Mouse (Mus musculus) hindbrain, embryonic 14.5 days (tissue): ENCODE results near the gene Miga2. TPM values are rescaled to one million over a fixed set of nuclear protein-coding genes. Genes with fewer than 3 reads are reported as not detected.

Source experiments
- ATAC-seq: fragments of 200-750 bp; cut with Nextera tagmentation; 2 replicates; pipeline ENCODE4 v1.8.0; 2017; ENCODE audit warnings: moderate number of reproducible peaks, mild to moderate bottlenecking, moderate TSS enrichment, moderate library complexity; ENCODE audit not compliant: low FRiP score
- DNase-seq: peaks from one replicate; pipeline ENCODE4 v3.0.0-alpha.2; 2015; ENCODE audit warnings: low spot score
- H3K27ac ChIP-seq: fragments of 300-500 bp; sonication (generic); 2 replicates; pipeline ENCODE4 v1.5.1; 2014; ENCODE audit warnings: mild to moderate bottlenecking, moderate library complexity
- H3K27me3 ChIP-seq: fragments of 300-500 bp; sonication (generic); 2 replicates; pipeline ENCODE4 v1.6.1; 2014; ENCODE audit warnings: mild to moderate bottlenecking, low read length, mixed read lengths; ENCODE audit not compliant: control insufficient read depth, insufficient read depth
- H3K36me3 ChIP-seq: fragments of 300-500 bp; sonication (generic); replicated peaks from 2 replicates; pipeline ENCODE4 v1.6.1; 2014; ENCODE audit not compliant: control insufficient read depth, insufficient read depth
- H3K4me1 ChIP-seq: fragments of 300-500 bp; sonication (generic); replicated peaks from 2 replicates; pipeline ENCODE4 v1.6.1; 2014; ENCODE audit warnings: antibody characterized with exemption, low read length, mixed read lengths; ENCODE audit not compliant: control insufficient read depth, insufficient read depth
- H3K4me2 ChIP-seq: fragments of 300-500 bp; sonication (generic); replicated peaks from 2 replicates; pipeline ENCODE4 v1.6.1; 2014; ENCODE audit warnings: mild to moderate bottlenecking, moderate library complexity
- H3K4me3 ChIP-seq: fragments of 300-500 bp; sonication (generic); replicated peaks from 2 replicates; pipeline ENCODE4 v1.5.1; 2014; ENCODE audit warnings: mild to moderate bottlenecking, low read length
- H3K9ac ChIP-seq: fragments of 300-500 bp; sonication (generic); 2 replicates; pipeline ENCODE4 v1.6.1; 2014
- H3K9me3 ChIP-seq: fragments of 300-500 bp; sonication (generic); 2 replicates; pipeline ENCODE4 v1.6.1; 2016; ENCODE audit warnings: low read length; ENCODE audit not compliant: control insufficient read depth
- WGBS: fragments of 180-500 bp; shearing (Covaris S2); extraction: QIAGEN DNeasy Blood & Tissue Kit; methylation state at CpG from one replicate; pipeline ENCODE4 v1.1.7; 2014; 5-methylcytosine and 5-hydroxymethylcytosine counted together
- polyA plus RNA-seq: library from polyadenylated mRNA; unstranded; fragments of >200 nt; fragmentation: Nextera tagmentation; extraction: Ambion mirVana; gene quantifications from 2 replicates; pipeline ENCODE4 v1.2.1, GENCODE M21; 2014

Miga2 gene
- 27.3 and 32.3 TPM in 2 replicates for polyA plus RNA-seq

GRCm38 (mm10) chr2:30363773-30364650, at the start of gene Miga2:
Gene Miga2, plus strand, starts transcription at chr2:30364233.
- ATAC-seq, result peak; percentile 98
- no peaks in the 10 kb centered on the region for H3K9me3 ChIP-seq
- H3K27ac ChIP-seq, result peak within 1 kb of the TSS; percentile 75
- 0% methylated on average over 54 of the region's 54 CpGs for WGBS
- H3K4me3 ChIP-seq, result peak within 1 kb of the TSS; percentile 73
- peak; percentile 98 for DNase-seq
- peak within 1 kb of the TSS; percentile 84 for H3K9ac ChIP-seq
- peaks cover 14% of the 10 kb centered on the region for H3K4me1 ChIP-seq
- no peaks in the 10 kb centered on the region for H3K27me3 ChIP-seq
- H3K36me3 ChIP-seq, result peaks cover 24% of the 10 kb centered on the region
- H3K4me2 ChIP-seq, result peak within 1 kb of the TSS; percentile 89

DNA sequence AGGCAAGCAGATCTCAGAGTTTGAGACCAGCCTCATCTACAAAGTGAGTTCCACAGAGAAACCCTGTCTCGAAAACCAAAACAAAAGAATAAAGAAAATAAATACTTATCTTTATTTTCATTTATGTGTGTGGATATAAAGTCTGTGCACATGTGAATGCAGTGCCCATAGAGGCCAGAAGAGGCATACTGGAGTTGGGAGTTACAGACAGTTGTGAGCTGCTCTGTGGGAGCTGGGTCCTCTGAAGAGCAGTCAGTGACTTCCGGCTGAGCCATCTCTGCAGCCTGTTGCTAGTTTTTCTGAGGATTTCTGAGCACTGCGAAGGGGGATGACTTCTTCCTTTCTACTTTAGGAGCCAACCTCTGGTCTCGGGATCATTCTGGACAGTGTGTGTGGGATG, 47.9 kb upstream of the Miga2 start:
- Histone ChIP-seq H3K4me1 (no peaks in the 10 kb centered on the region), H3K4me2 (no peak overlapping the region), H3K4me3 (no peak overlapping the region), H3K9me3 (no peaks in the 10 kb centered on the region), H3K27ac (no peak overlapping the region), H3K9ac (no peak overlapping the region), H3K27me3 (no peaks in the 10 kb centered on the region), H3K36me3 (peaks cover 96% of the 10 kb centered on the region)
- ATAC-seq (no peak), DNase-seq (no peak)
- WGBS, result 92% methylated on average over 4 of the region's 4 CpGs

GRCm38 (mm10) chr2:30316955-30317354, 47.1 kb upstream of the Miga2 start:
- WGBS, result 98% methylated on average over 5 of the region's 5 CpGs
- H3K27me3 ChIP-seq, result no peaks in the 10 kb centered on the region
- no peaks in the 10 kb centered on the region for H3K9me3 ChIP-seq
- ATAC-seq, result no peak
- no peak overlapping the region for H3K27ac ChIP-seq
- no peak overlapping the region for H3K9ac ChIP-seq
- no peak overlapping the region for H3K4me3 ChIP-seq
- H3K4me2 ChIP-seq, result no peak overlapping the region
- H3K36me3 ChIP-seq, result peaks cover 97% of the 10 kb centered on the region
- H3K4me1 ChIP-seq, result no peaks in the 10 kb centered on the region
- no peak for DNase-seq

GRCm38 (mm10) chr2:30319260-30319659, 44.8 kb upstream of the Miga2 start:
- WGBS, result 95% methylated on average over 4 of the region's 4 CpGs
- DNase-seq (no peak), ATAC-seq (no peak)
- Histone ChIP-seq H3K36me3 (peaks cover 97% of the 10 kb centered on the region), H3K9ac (no peak overlapping the region), H3K4me3 (no peak overlapping the region), H3K4me1 (no peaks in the 10 kb centered on the region), H3K4me2 (no peak overlapping the region), H3K9me3 (no peaks in the 10 kb centered on the region), H3K27ac (no peak overlapping the region), H3K27me3 (no peaks in the 10 kb centered on the region)

DNA sequence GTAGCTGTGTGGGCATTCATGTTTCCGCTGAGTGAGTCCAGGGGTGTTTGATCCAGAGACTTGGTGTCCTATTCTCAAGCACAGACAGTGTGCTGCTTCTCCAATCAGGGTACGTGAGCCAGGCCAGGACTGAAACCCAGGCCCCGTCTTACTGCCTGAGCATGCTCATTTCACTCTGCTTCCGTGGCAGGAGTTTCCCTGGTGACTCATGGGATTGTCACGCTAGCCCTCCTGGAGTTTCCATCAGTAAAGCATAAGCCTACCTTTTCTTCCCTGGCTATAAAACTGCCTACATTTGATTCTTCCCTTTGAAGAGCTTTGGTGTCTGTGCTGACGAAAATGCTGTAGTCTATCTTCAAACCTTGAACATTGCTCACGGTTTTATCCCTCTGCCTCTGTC, 40.9 kb upstream of the Miga2 start:
- no peak for DNase-seq
- 90% methylated on average over 7 of the region's 7 CpGs for WGBS

DNA sequence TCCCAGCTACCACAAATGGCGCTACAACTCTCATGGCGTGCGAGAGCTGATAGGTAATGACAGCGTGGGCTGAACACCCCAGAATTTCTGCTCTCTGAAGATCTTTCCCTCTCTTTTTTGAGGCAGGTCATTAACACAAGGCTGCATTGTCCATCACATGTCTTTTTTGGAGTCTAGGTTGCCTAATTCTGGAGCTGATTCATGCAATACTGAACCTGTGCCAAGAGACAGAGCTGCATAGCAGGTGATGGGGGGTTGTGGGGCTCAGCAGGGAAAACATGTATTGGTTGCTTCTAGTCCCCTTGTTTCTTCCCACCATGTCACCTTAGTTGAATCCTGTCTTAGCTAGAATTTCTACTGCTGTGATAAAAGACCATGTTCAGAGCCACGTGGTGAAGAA, 38.7 kb upstream of the Miga2 start:
- H3K27me3 ChIP-seq, result no peaks in the 10 kb centered on the region
- H3K27ac ChIP-seq, result no peak overlapping the region
- ATAC-seq (no peak), DNase-seq (no peak)
- 94% methylated on average over 5 of the region's 5 CpGs for WGBS
- H3K9me3 ChIP-seq, result no peaks in the 10 kb centered on the region
- no peak overlapping the region for H3K9ac ChIP-seq
- no peak overlapping the region for H3K4me2 ChIP-seq
- H3K4me1 ChIP-seq, result no peaks in the 10 kb centered on the region
- H3K4me3 ChIP-seq, result no peak overlapping the region
- H3K36me3 ChIP-seq, result peaks cover 99% of the 10 kb centered on the region

More for the DNA sequence above, 40.9 kb upstream of the Miga2 start:
- no peaks in the 10 kb centered on the region for H3K4me1 ChIP-seq
- no peaks in the 10 kb centered on the region for H3K27me3 ChIP-seq
- no peaks in the 10 kb centered on the region for H3K9me3 ChIP-seq
- H3K4me2 ChIP-seq, result no peak overlapping the region
- H3K4me3 ChIP-seq, result no peak overlapping the region
- no peak for ATAC-seq
- no peak overlapping the region for H3K27ac ChIP-seq
- H3K36me3 ChIP-seq, result peaks cover 97% of the 10 kb centered on the region
- no peak overlapping the region for H3K9ac ChIP-seq

DNA sequence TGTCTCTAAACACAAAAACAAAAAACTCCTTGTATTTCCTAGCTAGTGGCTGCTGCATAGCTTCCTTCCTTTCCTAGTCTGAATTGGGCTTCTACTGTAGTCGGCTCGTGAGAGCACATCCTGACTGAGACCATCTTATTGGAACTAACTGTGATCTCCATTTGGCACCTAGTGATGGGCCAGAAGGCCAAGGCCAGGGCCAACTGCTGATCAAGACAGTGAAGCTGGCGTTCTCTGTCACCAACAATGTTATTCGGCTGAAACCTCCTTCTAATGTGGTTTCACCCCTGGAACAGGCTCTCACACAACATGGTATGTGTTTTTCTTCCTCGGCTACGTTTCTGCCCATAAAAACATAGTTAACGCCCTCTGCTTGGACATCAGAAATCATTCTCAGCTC, 36.8 kb upstream of the Miga2 start:
- Histone ChIP-seq H3K27me3 (no peaks in the 10 kb centered on the region), H3K9ac (no peak overlapping the region), H3K9me3 (no peaks in the 10 kb centered on the region), H3K4me3 (no peak overlapping the region), H3K36me3 (peaks cover 99% of the 10 kb centered on the region), H3K4me2 (no peak overlapping the region), H3K4me1 (no peaks in the 10 kb centered on the region), H3K27ac (no peak overlapping the region)
- no peak for ATAC-seq
- 92% methylated on average over 7 of the region's 7 CpGs for WGBS
- no peak for DNase-seq

- Histone ChIP-seq H3K4me1 (no peaks in the 10 kb centered on the region), H3K27ac (no peak overlapping the region), H3K9me3 (no peaks in the 10 kb centered on the region), H3K4me3 (no peak overlapping the region), H3K36me3 (peaks cover 99% of the 10 kb centered on the region), H3K27me3 (no peaks in the 10 kb centered on the region), H3K9ac (no peak overlapping the region), H3K4me2 (no peak overlapping the region)
- ATAC-seq, result no peak
- 97% methylated on average over 3 of the region's 3 CpGs for WGBS
- DNase-seq, result no peak
Observed at GRCm38 (mm10) chr2:30328791-30329190, 35.2 kb upstream of the Miga2 start.

- Histone ChIP-seq H3K27me3 (no peaks in the 10 kb centered on the region), H3K4me1 (no peaks in the 10 kb centered on the region)
Observed at GRCm38 (mm10) chr2:30335324-30335723, 28.7 kb upstream of the Miga2 start.

More at GRCm38 (mm10) chr2:30335324-30335723, 28.7 kb upstream of the Miga2 start:
- DNase-seq (no peak), ATAC-seq (no peak)
- no peaks in the 10 kb centered on the region for H3K9me3 ChIP-seq
- no peak overlapping the region for H3K4me2 ChIP-seq
- no peak overlapping the region for H3K9ac ChIP-seq
- no peak overlapping the region for H3K27ac ChIP-seq
- no peak overlapping the region for H3K4me3 ChIP-seq
- H3K36me3 ChIP-seq, result peaks cover 100% of the 10 kb centered on the region
- 95% methylated on average over 2 of the region's 2 CpGs for WGBS
